Mouse (Mus musculus) heart, postnatal 0 days (tissue): ENCODE data around the gene Mmp9.

Experiments
- CTCF ChIP-seq: IDR thresholded peaks from 2 replicates; pipeline ENCODE4 v1.5.1; 2016; ENCODE audit warnings: antibody characterized with exemption, control low read depth, low read depth
- EP300 ChIP-seq: IDR thresholded peaks from 2 replicates; pipeline ENCODE4 v1.6.1; 2016; ENCODE audit warnings: antibody characterized with exemption, low read depth

- TF ChIP-seq CTCF (no peak), EP300 (no peak)
These were observed 15.6 kb downstream of the Mmp9 start for GRCm38 (mm10) chr2:164956195-164956594.
